Mouse (Mus musculus) CH12.LX (cell line): ENCODE measurements around the gene Actl11. TPM values are rescaled to one million over a fixed set of nuclear protein-coding genes. Genes with fewer than 3 reads are reported as not detected.

ENCODE experiments used
- DNase-seq: peaks from one replicate; pipeline ENCODE4 v3.0.0-alpha.2; 2013; ENCODE audit errors: extremely low read depth
- H3K27ac ChIP-seq: 2 replicates; pipeline ENCODE4 v1.5.1; 2012; ENCODE audit warnings: low read depth, mild to moderate bottlenecking, control low read depth, moderate library complexity; ENCODE audit not compliant: insufficient read depth
- H3K27me3 ChIP-seq: replicated peaks from 2 replicates; pipeline ENCODE3; 2012; ENCODE audit warnings: inconsistent platforms
- H3K36me3 ChIP-seq, 2 experiments: replicated peaks in 1 of 2; 2 replicates each; pipeline versions ENCODE3 to v1.6.1; 2012; ENCODE audit warnings: inconsistent platforms in 1 of 2, low read length in 1 of 2, mild to moderate bottlenecking in 1 of 2, mixed read lengths in 1 of 2, moderate library complexity in 1 of 2; ENCODE audit not compliant: control insufficient read depth in 1 of 2, insufficient read depth in 1 of 2
- H3K4me1 ChIP-seq, 2 experiments: 2 replicates each; pipeline ENCODE4 v1.6.1; 2012; ENCODE audit warnings: inconsistent platforms in 1 of 2, moderate library complexity in 1 of 2; ENCODE audit not compliant: insufficient read depth in 2 of 2, control insufficient read depth in 1 of 2
- H3K4me2 ChIP-seq: 2 replicates; pipeline ENCODE4 v1.6.1; 2012; ENCODE audit warnings: low read depth, mild to moderate bottlenecking, control low read depth; ENCODE audit not compliant: poor library complexity, insufficient read depth, severe bottlenecking
- H3K4me3 ChIP-seq, 3 experiments: fragments of 150-350 bp in 1 of 3; sonication (generic) in 1 of 3; replicated peaks in 1 of 3; 2 replicates each; pipeline versions ENCODE3 to v1.5.1; 2011 to 2012; ENCODE audit warnings: low read depth in 2 of 3, low read length in 2 of 3, mild to moderate bottlenecking in 2 of 3, moderate library complexity in 2 of 3, control low read depth in 1 of 3, improper control_type of control experiment in 1 of 3, inconsistent platforms in 1 of 3, mixed read lengths in 1 of 3; ENCODE audit not compliant: poor library complexity in 1 of 3
- H3K79me2 ChIP-seq: replicated peaks from 2 replicates; pipeline ENCODE4 v1.6.1; 2012; ENCODE audit warnings: mild to moderate bottlenecking, moderate library complexity; ENCODE audit not compliant: control insufficient read depth, poor library complexity, insufficient read depth, severe bottlenecking; ENCODE audit errors: extremely low read depth
- H3K9ac ChIP-seq: 2 replicates; pipeline ENCODE4 v1.6.1; 2012; ENCODE audit warnings: low read depth, mild to moderate bottlenecking, control low read depth, moderate library complexity; ENCODE audit not compliant: insufficient read depth
- H3K9me3 ChIP-seq: replicated peaks from 2 replicates; pipeline ENCODE3; 2012; ENCODE audit warnings: low read length, inconsistent platforms, mixed read lengths
- BHLHE40 ChIP-seq: IDR thresholded peaks from 2 replicates; pipeline ENCODE4 v1.6.1; 2011; ENCODE audit warnings: mild to moderate bottlenecking, low read depth, low read length, improper control_type of control experiment
- CHD1 ChIP-seq: IDR thresholded peaks from 2 replicates; pipeline ENCODE4 v1.6.1; 2012; ENCODE audit warnings: low read depth, low read length, improper control_type of control experiment, inconsistent platforms
- CTCF ChIP-seq, 2 experiments: IDR thresholded peaks in 1 of 2; conservative IDR thresholded peaks in 1 of 2; 2 replicates each; pipeline ENCODE4 v1.5.1; 2011 to 2012; ENCODE audit warnings: low read depth in 2 of 2, low read length in 2 of 2, improper control_type of control experiment in 1 of 2, inconsistent platforms in 1 of 2, mild to moderate bottlenecking in 1 of 2, moderate library complexity in 1 of 2
- E2F4 ChIP-seq: IDR thresholded peaks from 2 replicates; pipeline ENCODE4 v1.6.1; 2011; ENCODE audit warnings: low read depth, low read length, improper control_type of control experiment; ENCODE audit not compliant: insufficient replicate concordance
- ELF1 ChIP-seq: IDR thresholded peaks from 2 replicates; pipeline ENCODE4 v1.6.1; 2014; ENCODE audit warnings: low read depth, mild to moderate bottlenecking, inconsistent platforms, low read length, improper control_type of control experiment
- EP300 ChIP-seq: IDR thresholded peaks from 2 replicates; pipeline ENCODE4 v1.6.1; 2011; ENCODE audit warnings: low read length, improper control_type of control experiment
- ETS1 ChIP-seq: conservative IDR thresholded peaks from 2 replicates; pipeline ENCODE4 v1.6.1; 2012; ENCODE audit warnings: low read depth, mild to moderate bottlenecking, inconsistent platforms, low read length, improper control_type of control experiment, moderate library complexity
- GABPA ChIP-seq: IDR thresholded peaks from 2 replicates; pipeline ENCODE4 v1.6.1; 2012; ENCODE audit warnings: low read depth, low read length, improper control_type of control experiment, inconsistent platforms; ENCODE audit not compliant: insufficient replicate concordance
- HCFC1 ChIP-seq: IDR thresholded peaks from 2 replicates; pipeline ENCODE4 v1.6.1; 2012; ENCODE audit warnings: low read depth, mild to moderate bottlenecking, inconsistent platforms, low read length, improper control_type of control experiment
- IRF4 ChIP-seq: IDR thresholded peaks from 2 replicates; pipeline ENCODE4 v1.6.1; 2014; ENCODE audit warnings: low read depth, mild to moderate bottlenecking, inconsistent platforms, low read length, improper control_type of control experiment
- JUN ChIP-seq: IDR thresholded peaks from 2 replicates; pipeline ENCODE4 v1.6.1; 2011; ENCODE audit warnings: low read depth, mild to moderate bottlenecking, low read length, improper control_type of control experiment, moderate library complexity; ENCODE audit not compliant: insufficient read depth
- JUND ChIP-seq: conservative IDR thresholded peaks from 2 replicates; pipeline ENCODE4 v1.6.1; 2011; ENCODE audit warnings: low read depth, low read length, improper control_type of control experiment
- KAT2A ChIP-seq: IDR thresholded peaks from 2 replicates; pipeline ENCODE4 v1.6.1; 2012; ENCODE audit warnings: low read length, improper control_type of control experiment, inconsistent platforms; ENCODE audit not compliant: insufficient replicate concordance
- MAFK ChIP-seq: IDR thresholded peaks from 2 replicates; pipeline ENCODE4 v1.6.1; 2011; ENCODE audit warnings: low read length, improper control_type of control experiment; ENCODE audit not compliant: insufficient replicate concordance
- MAZ ChIP-seq: IDR thresholded peaks from 2 replicates; pipeline ENCODE4 v1.6.1; 2012; ENCODE audit warnings: low read depth, mild to moderate bottlenecking, inconsistent platforms, low read length, improper control_type of control experiment, moderate library complexity
- MEF2A ChIP-seq: IDR thresholded peaks from 2 replicates; pipeline ENCODE4 v1.6.1; 2014; ENCODE audit warnings: low read depth, mild to moderate bottlenecking, inconsistent platforms, low read length, improper control_type of control experiment, borderline replicate concordance
- NRF1 ChIP-seq: IDR thresholded peaks from 2 replicates; pipeline ENCODE4 v1.6.1; 2014; ENCODE audit warnings: low read depth, mild to moderate bottlenecking, inconsistent platforms, low read length, improper control_type of control experiment, moderate library complexity
- PAX5 ChIP-seq: IDR thresholded peaks from 2 replicates; pipeline ENCODE4 v1.6.1; 2012; ENCODE audit warnings: low read length, inconsistent platforms, mixed read lengths
- POLR2AphosphoS2 ChIP-seq: IDR thresholded peaks from 2 replicates; pipeline ENCODE4 v1.6.1; 2011; ENCODE audit warnings: low read depth, low read length, improper control_type of control experiment
- RCOR1 ChIP-seq: conservative IDR thresholded peaks from 2 replicates; pipeline ENCODE4 v1.6.1; 2012; ENCODE audit warnings: low read depth, mild to moderate bottlenecking, inconsistent platforms, low read length, improper control_type of control experiment
- SIN3A ChIP-seq: IDR thresholded peaks from 2 replicates; pipeline ENCODE4 v1.6.1; 2012; ENCODE audit warnings: low read length, improper control_type of control experiment, inconsistent platforms
- TCF12 ChIP-seq: IDR thresholded peaks from 2 replicates; pipeline ENCODE4 v1.6.1; 2014; ENCODE audit warnings: low read depth, mild to moderate bottlenecking, inconsistent platforms, low read length, improper control_type of control experiment
- UBTF ChIP-seq: IDR thresholded peaks from 2 replicates; pipeline ENCODE4 v1.6.1; 2012; ENCODE audit warnings: low read depth, mild to moderate bottlenecking, inconsistent platforms, low read length, improper control_type of control experiment, moderate library complexity
- USF1 ChIP-seq: IDR thresholded peaks from 2 replicates; pipeline ENCODE4 v1.6.1; 2014; ENCODE audit warnings: low read depth, mild to moderate bottlenecking, inconsistent platforms, low read length, improper control_type of control experiment
- USF2 ChIP-seq: conservative IDR thresholded peaks from 2 replicates; pipeline ENCODE4 v1.6.1; 2011; ENCODE audit warnings: low read depth, low read length, improper control_type of control experiment
- ZC3H11A ChIP-seq: IDR thresholded peaks from 2 replicates; pipeline ENCODE4 v1.6.1; 2012; ENCODE audit warnings: low read depth, mild to moderate bottlenecking, inconsistent platforms, low read length, improper control_type of control experiment
- ZMIZ1 ChIP-seq: IDR thresholded peaks from 2 replicates; pipeline ENCODE4 v1.6.1; 2012; ENCODE audit warnings: low read depth, mild to moderate bottlenecking, inconsistent platforms, low read length, improper control_type of control experiment
- ZNF384 ChIP-seq: IDR thresholded peaks from 2 replicates; pipeline ENCODE4 v1.6.1; 2012; ENCODE audit warnings: low read depth, low read length, improper control_type of control experiment, inconsistent platforms
- dilution Hi-C: fragments of 300-500 bp; cut with MboI; formaldehyde crosslinking; loops from 2 replicates; pipeline ENCODE4 v1.14.3; 2020; ENCODE audit warnings: low sequenced_read_pairs; ENCODE audit not compliant: extremely low pct_unique_long_range_greater_than_20kb, extremely low pct_ligation_motif_present
- in situ Hi-C: fragments of 300-500 bp; cut with MboI; formaldehyde crosslinking; loops from 3 replicates; pipeline ENCODE4 v1.14.3; 2019; ENCODE audit warnings: low sequenced_read_pairs, low pct_ligation_motif_present, low pct_unique_long_range_greater_than_20kb, mixed read lengths
- polyA plus RNA-seq: library from polyadenylated mRNA; unstranded; fragments of >175 nt; gene quantifications from 2 replicates; pipeline ENCODE4 v1.2.1, GENCODE M21; 2012; ENCODE audit warnings: low read depth; ENCODE audit not compliant: insufficient read length
- total RNA-seq, 2 experiments: library from RNA; depleted of rRNA; stranded (reverse); fragments of 300-350 nt in 1 of 2; fragments of >200 nt in 1 of 2; gene quantifications; 2 replicates each; pipeline ENCODE4 v1.2.3; 2012 to 2014

The Actl11 gene
- total and polyA plus RNA-seq, 3 experiments = not detected

- Histone ChIP-seq H3K27ac (no peak within 1 kb of the TSS), H3K27me3 (peaks cover 97% of the 10 kb centered on the region), H3K9ac (no peak within 1 kb of the TSS), H3K4me3 (no peak within 1 kb of the TSS), H3K9me3 (no peaks in the 10 kb centered on the region), H3K4me2 (peak within 1 kb of the TSS; percentile 47), H3K79me2 (no peaks in the 10 kb centered on the region), H3K4me1 (peaks cover 6 to 9% of the 10 kb centered on the region in 2 experiments), H3K36me3 (no peaks in the 10 kb centered on the region)
- no peak for DNase-seq
- no peak for TF ChIP-seq NRF1
- TF ChIP-seq BHLHE40 = no peak
- TF ChIP-seq ZNF384 = no peak
- TF ChIP-seq USF2 = no peak
- no peak for TF ChIP-seq PAX5
- no peak for TF ChIP-seq SIN3A
- no peak for TF ChIP-seq ELF1
- TF ChIP-seq UBTF = no peak
- TF ChIP-seq EP300 = no peak
- TF ChIP-seq MAZ = no peak
- TF ChIP-seq ZC3H11A = no peak
- no peak for TF ChIP-seq IRF4
- TF ChIP-seq GABPA = no peak
- no peak for TF ChIP-seq KAT2A
- TF ChIP-seq MAFK = no peak
- TF ChIP-seq USF1 = no peak
- no peak for TF ChIP-seq CHD1
- no peak for TF ChIP-seq TCF12
- TF ChIP-seq POLR2AphosphoS2 = no peak
- dilution Hi-C loops (no loop called here), in situ Hi-C loops (no loop called here)
Measured at GRCm38 (mm10) chr9:107935374-107935773, 7.1 kb downstream of the Actl11 start, which contains the start of gene Camkv. Gene Camkv, plus strand, starts transcription at chr9:107935674.

- Histone ChIP-seq H3K79me2 (no peaks in the 10 kb centered on the region), H3K4me3 (no peak overlapping the region), H3K27me3 (peaks cover 97% of the 10 kb centered on the region), H3K9me3 (no peaks in the 10 kb centered on the region), H3K4me1 (peaks cover 6 to 14% of the 10 kb centered on the region in 2 experiments), H3K36me3 (no peaks in the 10 kb centered on the region), H3K27ac (no peak overlapping the region), H3K4me2 (peak overlapping the region; percentile 47), H3K9ac (no peak overlapping the region)
- TF ChIP-seq JUN (no peak), NRF1 (no peak), ELF1 (no peak), CTCF (conservative IDR thresholded peaks at IDR 0.05 in 1 of 2, IDR thresholded peaks at IDR 0.05 in 1 of 2; ENCODE audit: low read depth in 2 of 2, low read length in 2 of 2) (no peak), E2F4 (no peak), TCF12 (no peak), KAT2A (no peak), JUND (no peak), GABPA (no peak), ZNF384 (no peak), MAFK (no peak), RCOR1 (no peak), HCFC1 (no peak), SIN3A (no peak), PAX5 (no peak), ZMIZ1 (no peak), MEF2A (no peak), ETS1 (no peak)
- dilution Hi-C loops (no loop called here), in situ Hi-C loops (no loop called here)
- DNase-seq = no peak
Measured at GRCm38 (mm10) chr9:107935790-107936214, 7.5 kb downstream of the Actl11 start.
